Comparison of ENCODE assay signal across 25 mouse cellular contexts in the genomic region with DNA sequence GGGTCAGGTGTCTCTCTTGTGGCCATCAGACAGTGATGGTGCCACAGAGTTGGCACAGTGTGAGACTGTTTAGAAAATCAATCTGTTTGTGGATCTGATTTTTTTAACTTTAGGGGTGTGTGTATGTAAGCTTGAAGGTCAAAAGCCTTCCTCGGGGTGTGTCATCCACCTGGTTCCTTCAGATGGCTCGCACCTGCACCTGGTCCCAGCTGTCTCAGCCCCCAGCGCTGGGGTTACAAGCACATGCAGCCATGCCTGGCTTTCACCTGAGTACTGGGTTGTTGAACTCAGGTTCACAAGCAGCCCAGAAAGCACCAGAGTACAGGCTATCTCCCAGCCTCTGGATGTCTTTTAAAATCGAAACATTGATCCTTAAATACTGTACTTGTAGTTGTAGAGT. TPM values are rescaled to one million over a fixed set of nuclear protein-coding genes. Genes with fewer than 3 reads are reported as not detected.
DNase-seq lines count a peak whose midpoint lies in the region; ATAC-seq and TF ChIP-seq lines count a peak whose summit lies in the region.
"Had no signal": no experiment of that assay in that cellular context is flagged by ENCODE, and none has a peak within 500 bp of the region (broad histone marks: within the 10 kb centered on the region; RNA-seq: fewer than 3 reads in every experiment).

No protein-coding gene starts in this region.

- no peak overlapping the region for H3K9ac ChIP-seq in midbrain, embryonic 16.5 days (ENCODE audit: low read depth, low read length)
- H3K9ac ChIP-seq: embryonic facial prominence, embryonic 13.5 days; forebrain, embryonic 12.5 days; forebrain, postnatal 0 days; hindbrain, embryonic 13.5 days had no signal

- H3K36me3 ChIP-seq in heart, embryonic 10.5 days: peaks cover 36% of the 10 kb centered on the region
- H3K36me3 ChIP-seq in midbrain, embryonic 10.5 days: peaks cover 41% of the 10 kb centered on the region
- H3K36me3 ChIP-seq in midbrain, embryonic 16.5 days (ENCODE audit: control insufficient read depth, insufficient read depth, low read length): peaks cover 11% of the 10 kb centered on the region; the same call in 1 of the 2 replicates
- H3K36me3 ChIP-seq in thymus, adult 2 months (ENCODE audit: control insufficient read depth, insufficient read depth, low read length): 0 out of 2 replicates have a peak, but pooled peaks cover 3% of the 10 kb centered on the region

- H3K9me3 ChIP-seq in heart, embryonic 10.5 days: no peaks in the 10 kb centered on the region
- no peaks in the 10 kb centered on the region for H3K9me3 ChIP-seq in midbrain, embryonic 10.5 days (replicated peaks)
- no peaks in the 10 kb centered on the region for H3K9me3 ChIP-seq in midbrain, embryonic 16.5 days (replicated peaks; ENCODE audit: control insufficient read depth, low read length, poor library complexity, severe bottlenecking)
- H3K9me3 ChIP-seq: embryonic facial prominence, embryonic 13.5 days; forebrain, embryonic 12.5 days; hindbrain, embryonic 13.5 days had no signal

- no peak for TF ChIP-seq POLR2A in thymus, adult 2 months (IDR thresholded peaks at IDR 0.05; ENCODE audit: control insufficient read depth, extremely low read depth, insufficient read depth, low read length, poor library complexity)

- DNase-seq in heart, embryonic 10.5 days (ENCODE audit: low spot score): peak; percentile 67
- no peak for DNase-seq in heart, postnatal 4 days
- DNase-seq in midbrain, embryonic 10.5 days (ENCODE audit: low spot score): peak; percentile 4
- peak; percentile 49 for DNase-seq in thymus, postnatal 4 days
- DNase-seq in thymus, adult 2 months: no peak
- no peak for DNase-seq in neural tube, embryonic 10.5 days (ENCODE audit: extremely low spot score, low spot score)
- DNase-seq: adrenal gland, postnatal 14 days; cerebellum, adult 18-20 months; cerebellum, adult 9-11 months; cerebellum, postnatal 36 days; forebrain, postnatal 0 days; gastrocnemius, postnatal 14 days; heart, postnatal 10 days had no signal

- peaks cover 8% of the 10 kb centered on the region; the same call in 1 of the 2 replicates for H3K4me1 ChIP-seq in heart, embryonic 10.5 days
- H3K4me1 ChIP-seq in midbrain, embryonic 10.5 days: no peaks in the 10 kb centered on the region
- no peaks in the 10 kb centered on the region for H3K4me1 ChIP-seq in midbrain, embryonic 16.5 days (ENCODE audit: control insufficient read depth, insufficient read depth, low read length)
- H3K4me1 ChIP-seq in thymus, adult 2 months (replicated peaks; ENCODE audit: control insufficient read depth, insufficient read depth, low read length): peaks cover 47% of the 10 kb centered on the region
- H3K4me1 ChIP-seq: embryonic facial prominence, embryonic 13.5 days; forebrain, embryonic 12.5 days; hindbrain, embryonic 13.5 days had no signal

- H3K27me3 ChIP-seq in heart, embryonic 10.5 days (ENCODE audit: insufficient read depth, poor library complexity, severe bottlenecking): no peaks in the 10 kb centered on the region
- H3K27me3 ChIP-seq in midbrain, embryonic 10.5 days (ENCODE audit: low read depth, poor library complexity, severe bottlenecking): no peaks in the 10 kb centered on the region
- H3K27me3 ChIP-seq in midbrain, embryonic 16.5 days (ENCODE audit: control insufficient read depth, insufficient read depth, low read depth, low read length): no peaks in the 10 kb centered on the region
- H3K27me3 ChIP-seq in thymus, adult 2 months (ENCODE audit: control insufficient read depth, insufficient read depth, low read length): no peaks in the 10 kb centered on the region
- H3K27me3 ChIP-seq: CH12.LX; embryonic facial prominence, embryonic 13.5 days; forebrain, embryonic 12.5 days; hindbrain, embryonic 13.5 days; Patski had no signal

- H3K4me3 ChIP-seq in heart, embryonic 10.5 days: no peak overlapping the region
- no peak overlapping the region for H3K4me3 ChIP-seq in midbrain, embryonic 10.5 days
- H3K4me3 ChIP-seq in midbrain, embryonic 16.5 days (ENCODE audit: low read depth, low read length): no peak overlapping the region
- H3K4me3 ChIP-seq in thymus, adult 2 months (ENCODE audit: control insufficient read depth, insufficient read depth, low read length): no peak overlapping the region
- H3K4me3 ChIP-seq: embryonic facial prominence, embryonic 13.5 days; forebrain, embryonic 12.5 days; hindbrain, embryonic 13.5 days had no signal

- WGBS in heart, embryonic 10.5 days: 90% methylated on average over 4 of the region's 4 CpGs
- WGBS in midbrain, embryonic 10.5 days: 95% methylated on average over 4 of the region's 4 CpGs
- 95% methylated on average over 4 of the region's 4 CpGs for WGBS in midbrain, embryonic 16.5 days
- 58% methylated on average over 4 of the region's 4 CpGs for WGBS in thymus, adult 2 months

- H3K4me2 ChIP-seq in midbrain, embryonic 16.5 days (ENCODE audit: low read length): no peak overlapping the region
- H3K4me2 ChIP-seq: embryonic facial prominence, embryonic 13.5 days; forebrain, embryonic 12.5 days; hindbrain, embryonic 13.5 days had no signal

- H3K27ac ChIP-seq in heart, embryonic 10.5 days: no peak overlapping the region
- no peak overlapping the region for H3K27ac ChIP-seq in midbrain, embryonic 10.5 days (replicated peaks)
- no peak overlapping the region for H3K27ac ChIP-seq in midbrain, embryonic 16.5 days (ENCODE audit: low read length)
- H3K27ac ChIP-seq in thymus, adult 2 months (ENCODE audit: control insufficient read depth, insufficient read depth, low read length): no peak overlapping the region
- H3K27ac ChIP-seq: embryonic facial prominence, embryonic 13.5 days; forebrain, embryonic 12.5 days; hindbrain, embryonic 13.5 days had no signal

- no peak for TF ChIP-seq CTCF in thymus, adult 2 months (IDR thresholded peaks at IDR 0.05; ENCODE audit: borderline replicate concordance, control insufficient read depth, extremely low read depth, insufficient read depth, low read length, poor library complexity)

- no peak for ATAC-seq in midbrain, embryonic 16.5 days
- ATAC-seq: forebrain, postnatal 0 days; Patski had no signal

RNA-seq across cellular contexts. Expression of gene Gpr183, which starts 28.6 kb away (rescaled TPM):
- 1.6 and 2.3 TPM in 2 replicates for polyA plus RNA-seq in heart, embryonic 10.5 days (2016; fragmentation: Nextera tagmentation; extraction: Ambion mirVana)
- total RNA-seq in heart, postnatal 4 days (2021): 1 to 10 TPM; 2.8 to 3.3 TPM
- polyA plus RNA-seq in midbrain, embryonic 10.5 days (2016; fragmentation: Nextera tagmentation; extraction: Ambion mirVana): 1.8 and 1.9 TPM in 2 replicates
- polyA plus RNA-seq in midbrain, embryonic 16.5 days (2015; fragmentation: Nextera tagmentation; extraction: Ambion mirVana): 0.76 and 0.89 TPM in 2 replicates
- polyA plus RNA-seq in thymus, adult 2 months (2012; rRNA removed): 10.1 and 10.3 TPM in 2 replicates
- polyA plus RNA-seq: Patski had no signal

RNA-seq across cellular contexts. Expression of gene Timm8a2, which starts 40.9 kb away (rescaled TPM):
- not detected in 2 replicates for polyA plus RNA-seq in heart, embryonic 10.5 days (2016; fragmentation: Nextera tagmentation; extraction: Ambion mirVana)
- not detected for total RNA-seq in heart, postnatal 4 days (2021)
- not detected in 2 replicates for polyA plus RNA-seq in midbrain, embryonic 10.5 days (2016; fragmentation: Nextera tagmentation; extraction: Ambion mirVana)
- polyA plus RNA-seq in midbrain, embryonic 16.5 days (2015; fragmentation: Nextera tagmentation; extraction: Ambion mirVana): not detected in 2 replicates
- 0.38 and 0.43 TPM in 2 replicates for polyA plus RNA-seq in thymus, adult 2 months (2012; rRNA removed)
- total RNA-seq: adrenal gland, adult 18-20 months; adrenal gland, postnatal 14 days; CH12.LX; forebrain, postnatal 0 days; gastrocnemius, adult 18-20 months; gastrocnemius, postnatal 14 days; heart, postnatal 10 days; hematopoietic stem cell, adult 5-6 weeks had no signal
- polyA plus RNA-seq: activated CD4-positive, CD25-positive, alpha-beta regulatory T cell, adult 4 months; embryonic facial prominence, embryonic 13.5 days; forebrain, embryonic 12.5 days; forebrain, postnatal 0 days; gonadal fat pad, adult 2 months; heart, embryonic 14.5 days; hindbrain, embryonic 13.5 days; Patski had no signal

Comparison
In these comparisons a context has a peak if more than half of its experiments do, and no peak if none do; other contexts are left out.
1. DNase-seq: peak in heart, embryonic 10.5 days (single experiment), midbrain, embryonic 10.5 days (single experiment) and thymus, postnatal 4 days (single experiment); none in heart, postnatal 4 days (single experiment), thymus, adult 2 months (single experiment) and neural tube, embryonic 10.5 days (single experiment).